Mouse (Mus musculus) frontal cortex, adult (tissue): ENCODE measurements around the gene Dip2c.

ENCODE experiments used
- ATAC-seq: cut with Nextera tagmentation; 2 replicates; pipeline ENCODE4 v1.9.2; 2017; ENCODE audit warnings: mild to moderate bottlenecking, moderate library complexity, mixed read lengths; ENCODE audit not compliant: low TSS enrichment

Dip2c gene

GRCm38 (mm10) chr13:9504118-9504856, 228.0 kb downstream of the Dip2c start:
- ATAC-seq: peak; percentile 41; the same call in 1 of the 2 replicates

GRCm38 (mm10) chr13:9538556-9538955, 262.2 kb downstream of the Dip2c start:
- ATAC-seq: peak; percentile 86

- ATAC-seq: no peak
These were observed 271.5 kb downstream of the Dip2c start for GRCm38 (mm10) chr13:9547698-9548344.

- ATAC-seq: no peak
These were observed 285.8 kb downstream of the Dip2c start for GRCm38 (mm10) chr13:9562099-9562498.

- no peak for ATAC-seq
These were observed 286.6 kb downstream of the Dip2c start for GRCm38 (mm10) chr13:9562921-9563320.

GRCm38 (mm10) chr13:9568852-9569251, 292.5 kb downstream of the Dip2c start:
- peak; percentile 29; the same call in 1 of the 2 replicates for ATAC-seq

GRCm38 (mm10) chr13:9576686-9577085, 300.4 kb downstream of the Dip2c start:
- ATAC-seq: no peak

- no peak for ATAC-seq
These were observed 302.1 kb downstream of the Dip2c start for GRCm38 (mm10) chr13:9578456-9578855.

- no peak for ATAC-seq
These were observed 305.5 kb downstream of the Dip2c start for GRCm38 (mm10) chr13:9581821-9582220.

- ATAC-seq: no peak
These were observed 307.3 kb downstream of the Dip2c start for GRCm38 (mm10) chr13:9583579-9583978.

- no peak for ATAC-seq
These were observed 323.2 kb downstream of the Dip2c start for GRCm38 (mm10) chr13:9599334-9600096.

GRCm38 (mm10) chr13:9601350-9601749, 325.0 kb downstream of the Dip2c start:
- no peak for ATAC-seq

GRCm38 (mm10) chr13:9611229-9611628, 334.9 kb downstream of the Dip2c start:
- peak; percentile 88 for ATAC-seq

GRCm38 (mm10) chr13:9632684-9633083, 356.4 kb downstream of the Dip2c start:
- ATAC-seq: no peak

- ATAC-seq: no peak
These were observed 359.6 kb downstream of the Dip2c start for GRCm38 (mm10) chr13:9635951-9636350.

- peak; percentile 87 for ATAC-seq
These were observed 360.2 kb downstream of the Dip2c start for GRCm38 (mm10) chr13:9636505-9636904.

- no peak for ATAC-seq
These were observed 361.6 kb downstream of the Dip2c start for GRCm38 (mm10) chr13:9637949-9638348.

- no peak for ATAC-seq
These were observed 372.4 kb downstream of the Dip2c start for GRCm38 (mm10) chr13:9648716-9649115.

- ATAC-seq: no peak
These were observed 373.6 kb downstream of the Dip2c start for GRCm38 (mm10) chr13:9649894-9650293.

GRCm38 (mm10) chr13:9650580-9650979, 374.3 kb downstream of the Dip2c start:
- ATAC-seq: no peak

- no peak for ATAC-seq
These were observed 376.7 kb downstream of the Dip2c start for GRCm38 (mm10) chr13:9653018-9653417.

GRCm38 (mm10) chr13:9656613-9657012, 380.3 kb downstream of the Dip2c start:
- ATAC-seq: no peak

GRCm38 (mm10) chr13:9660711-9661110, 384.4 kb downstream of the Dip2c start:
- no peak for ATAC-seq
